Mouse (Mus musculus) thymus, adult 2 months (tissue): Measurements from ENCODE around the gene 4933424G06Rik.

Experiments
- CTCF ChIP-seq: fragments of 200-500 bp; IDR thresholded peaks from 2 replicates; pipeline ENCODE4 v1.5.1; 2012; ENCODE audit warnings: mild to moderate bottlenecking, control low read depth, low read length, moderate library complexity, borderline replicate concordance; ENCODE audit not compliant: control insufficient read depth, poor library complexity, insufficient read depth; ENCODE audit errors: extremely low read depth
- POLR2A ChIP-seq: fragments of 200-500 bp; IDR thresholded peaks from 2 replicates; pipeline ENCODE4 v1.6.1; 2012; ENCODE audit warnings: mild to moderate bottlenecking, low read length, control low read depth, moderate library complexity; ENCODE audit not compliant: control insufficient read depth, poor library complexity, insufficient read depth; ENCODE audit errors: extremely low read depth

DNA sequence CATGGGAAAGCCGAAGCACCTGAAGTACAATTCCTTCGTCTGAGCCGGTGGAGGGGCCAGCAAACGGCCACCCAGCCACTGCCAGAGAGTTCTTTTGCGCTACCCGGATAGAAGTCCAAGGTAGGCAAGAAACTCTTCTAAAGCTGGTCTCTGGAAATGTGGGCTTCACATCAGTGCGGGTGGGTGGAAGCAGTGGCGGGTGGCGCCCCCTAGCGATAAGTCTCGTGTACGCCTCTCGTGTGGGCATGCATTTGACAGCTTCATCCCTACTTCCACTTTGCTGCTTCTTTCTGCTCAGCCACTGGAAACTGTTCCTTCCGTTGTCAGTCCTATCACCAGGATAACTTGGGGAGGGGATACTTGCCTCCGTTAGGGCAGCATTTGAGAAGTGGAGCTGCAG, 36.5 kb downstream of the 4933424G06Rik start:
- TF ChIP-seq POLR2A (no peak), CTCF (peak; percentile 81; the same call in 1 of the 2 replicates)
